Mouse (Mus musculus): ENCODE results near the gene Aldh3b2. TPM values are rescaled to one million over a fixed set of nuclear protein-coding genes. Genes with fewer than 3 reads are reported as not detected.

Gene Aldh3b2
- polyA plus RNA-seq, 1 experiment: 0.11 TPM

DNA sequence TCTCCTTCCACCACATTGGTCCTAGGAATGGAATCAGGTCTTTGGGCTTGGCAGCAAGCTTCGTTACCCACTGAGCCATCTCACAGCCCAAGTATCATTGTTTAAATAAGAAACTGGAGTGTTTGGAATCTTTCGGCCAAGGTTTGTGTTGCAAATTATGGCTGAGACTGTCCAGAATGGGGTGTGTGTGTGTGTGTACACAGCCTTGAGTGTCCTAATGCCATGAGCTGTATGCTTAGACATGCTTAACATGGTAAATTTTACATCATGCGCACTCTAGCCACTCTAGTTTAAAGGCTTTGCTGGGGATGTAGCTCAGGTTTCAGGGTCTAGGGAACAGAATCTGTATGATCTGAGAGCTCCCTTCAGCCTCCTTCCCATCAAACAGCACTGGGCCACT, 23.4 kb downstream of the Aldh3b2 start:
- Histone ChIP-seq H3K27me3 (ENCODE audit: control insufficient read depth, insufficient read depth, insufficient read length) (peaks cover 28% of the 10 kb centered on the region), H3K4me2 (ENCODE audit: low read depth) (no peak overlapping the region), H3K36me3 (ENCODE audit: control insufficient read depth, insufficient read depth) (no peaks in the 10 kb centered on the region), H3K4me3 (no peak overlapping the region), H3ac (ENCODE audit: control insufficient read depth, insufficient read length) (no peak overlapping the region), H3K79me2 (ENCODE audit: control insufficient read depth, insufficient read depth) (no peaks in the 10 kb centered on the region)
- TF ChIP-seq CEBPB (IDR thresholded peaks at IDR 0.05; ENCODE audit: insufficient read depth, poor library complexity, severe bottlenecking) (no peak), E2F4 (IDR thresholded peaks at IDR 0.05; ENCODE audit: insufficient read depth) (no peak), REST (IDR thresholded peaks at IDR 0.05; ENCODE audit: insufficient read depth, insufficient read length) (no peak), SRF (IDR thresholded peaks at IDR 0.05; ENCODE audit: control insufficient read depth, insufficient read length, low read depth) (no peak), POLR2AphosphoS2 (IDR thresholded peaks at IDR 0.05; ENCODE audit: insufficient read length, low read depth) (no peak), MYOD1 (IDR thresholded peaks at IDR 0.05; ENCODE audit: control insufficient read depth in 1 of 3, insufficient read length in 2 of 3, low read depth in 2 of 3) (no peak), USF1 (IDR thresholded peaks at IDR 0.05; ENCODE audit: low read depth) (no peak)

DNA sequence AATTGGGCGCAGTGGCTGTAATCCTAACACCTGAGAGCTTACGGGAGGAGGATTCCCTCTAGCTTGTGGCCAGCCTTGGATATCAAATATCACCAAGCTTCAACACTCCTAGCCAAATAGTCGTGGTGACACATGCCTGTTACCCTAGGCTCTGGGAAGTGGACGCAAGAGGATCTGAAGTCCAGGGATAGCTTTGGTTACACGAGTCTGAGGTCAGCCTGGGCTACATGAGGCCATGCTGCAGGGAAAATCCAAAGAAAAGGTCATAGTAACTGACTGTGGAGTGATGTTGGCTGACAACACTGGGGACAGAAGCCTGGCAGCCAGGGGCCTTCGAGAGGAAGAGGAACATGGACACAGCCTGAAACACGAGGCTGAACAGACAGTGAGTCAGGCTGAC, 24.0 kb downstream of the Aldh3b2 start:
- no peak overlapping the region for H3ac ChIP-seq (ENCODE audit: control insufficient read depth, insufficient read length)
- no peak overlapping the region for H3K4me3 ChIP-seq
- H3K27me3 ChIP-seq (ENCODE audit: control insufficient read depth, insufficient read depth, insufficient read length): peaks cover 23% of the 10 kb centered on the region
- no peak overlapping the region for H3K4me2 ChIP-seq (ENCODE audit: low read depth)
- no peaks in the 10 kb centered on the region for H3K36me3 ChIP-seq (ENCODE audit: control insufficient read depth, insufficient read depth)
- no peaks in the 10 kb centered on the region for H3K79me2 ChIP-seq (ENCODE audit: control insufficient read depth, insufficient read depth)
- TF ChIP-seq MYOD1 (IDR thresholded peaks at IDR 0.05; ENCODE audit: control insufficient read depth in 1 of 3, insufficient read length in 2 of 3, low read depth in 2 of 3) (no peak), MYOG (IDR thresholded peaks at IDR 0.05; ENCODE audit: control insufficient read depth in 1 of 3, insufficient read depth in 1 of 3, insufficient read length in 2 of 3, low read depth in 2 of 3) (no peak), TCF3 (IDR thresholded peaks at IDR 0.05; ENCODE audit: insufficient read length, low read depth) (no peak), USF1 (IDR thresholded peaks at IDR 0.05; ENCODE audit: low read depth) (no peak), CEBPB (IDR thresholded peaks at IDR 0.05; ENCODE audit: insufficient read depth, poor library complexity, severe bottlenecking) (no peak), MAX (IDR thresholded peaks at IDR 0.05; ENCODE audit: low read depth) (no peak), POLR2A (IDR thresholded peaks at IDR 0.05; ENCODE audit: insufficient read length, low read depth) (no peak), E2F4 (IDR thresholded peaks at IDR 0.05; ENCODE audit: insufficient read depth) (no peak), REST (IDR thresholded peaks at IDR 0.05; ENCODE audit: insufficient read depth, insufficient read length) (no peak), SRF (IDR thresholded peaks at IDR 0.05; ENCODE audit: control insufficient read depth, insufficient read length, low read depth) (no peak), TCF12 (IDR thresholded peaks at IDR 0.05; ENCODE audit: insufficient read depth, poor library complexity, severe bottlenecking) (no peak), POLR2AphosphoS2 (IDR thresholded peaks at IDR 0.05; ENCODE audit: insufficient read length, low read depth) (no peak)

DNA sequence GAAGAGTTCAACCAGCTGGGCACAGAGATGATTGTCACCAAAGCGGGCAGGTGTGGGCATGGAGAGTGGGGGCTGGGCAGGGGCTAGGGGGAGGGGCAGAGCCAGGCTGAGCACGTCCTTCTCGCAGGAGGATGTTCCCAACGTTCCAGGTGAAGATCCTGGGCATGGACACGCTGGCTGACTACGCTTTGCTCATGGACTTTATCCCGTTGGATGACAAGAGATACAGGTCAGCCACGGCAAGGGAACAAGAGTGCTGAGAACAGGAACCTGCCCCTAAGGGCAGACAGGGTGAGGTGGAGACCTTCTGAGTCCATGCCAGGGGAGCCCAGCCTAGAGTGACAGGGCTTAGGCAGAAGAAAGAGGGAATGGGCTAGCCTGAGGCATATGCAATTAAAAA, 24.6 kb downstream of the Aldh3b2 start:
- TF ChIP-seq MYOD1 (IDR thresholded peaks at IDR 0.05; ENCODE audit: control insufficient read depth in 1 of 3, insufficient read length in 2 of 3, low read depth in 2 of 3) (no peak), SRF (IDR thresholded peaks at IDR 0.05; ENCODE audit: control insufficient read depth, insufficient read length, low read depth) (no peak)
- Histone ChIP-seq H3K36me3 (ENCODE audit: control insufficient read depth, insufficient read depth) (no peaks in the 10 kb centered on the region), H3K27me3 (ENCODE audit: control insufficient read depth, insufficient read depth, insufficient read length) (peaks cover 18% of the 10 kb centered on the region), H3K79me2 (ENCODE audit: control insufficient read depth, insufficient read depth) (no peaks in the 10 kb centered on the region), H3K4me3 (no peak overlapping the region), H3ac (ENCODE audit: control insufficient read depth, insufficient read length) (no peak overlapping the region), H3K4me2 (ENCODE audit: low read depth) (no peak overlapping the region)

- Histone ChIP-seq H3K36me3 (ENCODE audit: control insufficient read depth, insufficient read depth) (no peaks in the 10 kb centered on the region), H3K79me2 (ENCODE audit: control insufficient read depth, insufficient read depth) (no peaks in the 10 kb centered on the region), H3K4me3 (no peak overlapping the region), H3K27me3 (ENCODE audit: control insufficient read depth, insufficient read depth, insufficient read length) (peaks cover 13% of the 10 kb centered on the region), H3ac (ENCODE audit: control insufficient read depth, insufficient read length) (no peak overlapping the region), H3K4me2 (ENCODE audit: low read depth) (no peak overlapping the region)
- TF ChIP-seq POLR2AphosphoS2 (IDR thresholded peaks at IDR 0.05; ENCODE audit: insufficient read length, low read depth): no peak
- no peak for TF ChIP-seq CEBPB (IDR thresholded peaks at IDR 0.05; ENCODE audit: insufficient read depth, poor library complexity, severe bottlenecking)
Measured at GRCm38 (mm10) chr19:3997231-3997630, 25.1 kb downstream of the Aldh3b2 start.

- Histone ChIP-seq H3ac (ENCODE audit: control insufficient read depth, insufficient read length) (no peak overlapping the region), H3K36me3 (ENCODE audit: control insufficient read depth, insufficient read depth) (no peaks in the 10 kb centered on the region)
- TF ChIP-seq TCF12 (IDR thresholded peaks at IDR 0.05; ENCODE audit: insufficient read depth, poor library complexity, severe bottlenecking): no peak
- no peak for TF ChIP-seq CEBPB (IDR thresholded peaks at IDR 0.05; ENCODE audit: insufficient read depth, poor library complexity, severe bottlenecking)
- TF ChIP-seq REST (IDR thresholded peaks at IDR 0.05; ENCODE audit: insufficient read depth, insufficient read length): no peak
- no peak for TF ChIP-seq POLR2A (IDR thresholded peaks at IDR 0.05; ENCODE audit: insufficient read length, low read depth)
- no peak for TF ChIP-seq MAX (IDR thresholded peaks at IDR 0.05; ENCODE audit: low read depth)
- TF ChIP-seq MYOD1 (IDR thresholded peaks at IDR 0.05; ENCODE audit: control insufficient read depth in 1 of 3, insufficient read length in 2 of 3, low read depth in 2 of 3): no peak
- TF ChIP-seq MYOG (IDR thresholded peaks at IDR 0.05; ENCODE audit: control insufficient read depth in 1 of 3, insufficient read depth in 1 of 3, insufficient read length in 2 of 3, low read depth in 2 of 3): no peak
- TF ChIP-seq TCF3 (IDR thresholded peaks at IDR 0.05; ENCODE audit: insufficient read length, low read depth): no peak
- TF ChIP-seq USF1 (IDR thresholded peaks at IDR 0.05; ENCODE audit: low read depth): no peak
- no peak for TF ChIP-seq SRF (IDR thresholded peaks at IDR 0.05; ENCODE audit: control insufficient read depth, insufficient read length, low read depth)
- TF ChIP-seq POLR2AphosphoS2 (IDR thresholded peaks at IDR 0.05; ENCODE audit: insufficient read length, low read depth): no peak
- TF ChIP-seq E2F4 (IDR thresholded peaks at IDR 0.05; ENCODE audit: insufficient read depth): no peak
Measured at GRCm38 (mm10) chr19:3998335-3998734, 26.2 kb downstream of the Aldh3b2 start.

More at GRCm38 (mm10) chr19:3998335-3998734, 26.2 kb downstream of the Aldh3b2 start:
- no peak overlapping the region for H3K4me3 ChIP-seq
- no peak overlapping the region for H3K4me2 ChIP-seq (ENCODE audit: low read depth)
- H3K79me2 ChIP-seq (ENCODE audit: control insufficient read depth, insufficient read depth): no peaks in the 10 kb centered on the region
- peaks cover 2% of the 10 kb centered on the region for H3K27me3 ChIP-seq (ENCODE audit: control insufficient read depth, insufficient read depth, insufficient read length)

Data from myocyte (in vitro differentiated cells).